Mouse (Mus musculus): ENCODE results near the gene Acsm5. TPM values are rescaled to one million over a fixed set of nuclear protein-coding genes. Genes with fewer than 3 reads are reported as not detected.

Gene Acsm5
- total and polyA plus RNA-seq, 3 experiments, result not detected

GRCm38 (mm10) chr7:119479256-119479655 is 40.0 kb upstream of the Acsm5 start, which contains the start of gene Umod:
Gene Umod, minus strand, starts transcription at chr7:119479282.
- DNase-seq (ENCODE audit: low read depth, low spot score), result no peak
- Histone ChIP-seq H3K4me1 (ENCODE audit: control insufficient read depth in 1 of 2, insufficient read depth in 2 of 2, low read length in 2 of 2) (no peaks in the 10 kb centered on the region), H3K36me3 (ENCODE audit: control insufficient read depth in 1 of 2, insufficient read depth in 2 of 2, low read length in 2 of 2) (no peaks in the 10 kb centered on the region), H3K27ac (ENCODE audit: control insufficient read depth, low read depth, low read length) (no peak within 1 kb of the TSS), H3K27me3 (ENCODE audit: control insufficient read depth in 1 of 2, insufficient read depth in 2 of 2, low read length in 2 of 2) (no peaks in the 10 kb centered on the region), H3K9ac (ENCODE audit: control insufficient read depth, low read depth, low read length, poor library complexity, severe bottlenecking) (no peak within 1 kb of the TSS), H3K9me3 (replicated peaks; ENCODE audit: insufficient read depth, low read length) (no peaks in the 10 kb centered on the region), H3K79me2 (ENCODE audit: control insufficient read depth, insufficient read depth, low read length, poor library complexity) (no peaks in the 10 kb centered on the region), H3K4me3 (ENCODE audit: control insufficient read depth in 1 of 2, insufficient read depth in 1 of 2, low read depth in 2 of 2, low read length in 2 of 2) (no peak within 1 kb of the TSS)
- TF ChIP-seq CTCF (IDR thresholded peaks at IDR 0.05 in 2 of 3, conservative IDR thresholded peaks at IDR 0.05 in 1 of 3; ENCODE audit: control insufficient read depth in 1 of 3, insufficient read depth in 1 of 3, low read depth in 2 of 3, low read length in 3 of 3, poor library complexity in 1 of 3, severe bottlenecking in 1 of 3) (no peak), ZMIZ1 (IDR thresholded peaks at IDR 0.05; ENCODE audit: low read depth, low read length) (no peak), HCFC1 (IDR thresholded peaks at IDR 0.05; ENCODE audit: low read depth, low read length) (no peak), E2F4 (IDR thresholded peaks at IDR 0.05; ENCODE audit: borderline replicate concordance, low read depth, low read length) (no peak), ZC3H11A (IDR thresholded peaks at IDR 0.05; ENCODE audit: low read depth, low read length) (no peak), POLR2A (IDR thresholded peaks at IDR 0.05; ENCODE audit: control insufficient read depth in 1 of 2, insufficient read depth in 1 of 2, low read depth in 1 of 2, low read length in 2 of 2, poor library complexity in 1 of 2) (no peak), MYB (IDR thresholded peaks at IDR 0.05; ENCODE audit: low read depth, low read length) (no peak), SMC3 (IDR thresholded peaks at IDR 0.05; ENCODE audit: low read depth, low read length) (no peak), GATA1 (IDR thresholded peaks at IDR 0.05; ENCODE audit: low read depth, low read length) (no peak), USF1 (IDR thresholded peaks at IDR 0.05; ENCODE audit: low read depth, low read length) (no peak), USF2 (IDR thresholded peaks at IDR 0.05; ENCODE audit: borderline replicate concordance in 1 of 2, insufficient read depth in 1 of 2, low read depth in 1 of 2, low read length in 2 of 2) (no peak), SIN3A (IDR thresholded peaks at IDR 0.05; ENCODE audit: low read length) (no peak), UBTF (IDR thresholded peaks at IDR 0.05; ENCODE audit: borderline replicate concordance, insufficient read depth, low read depth, low read length) (no peak), TBP (IDR thresholded peaks at IDR 0.05; ENCODE audit: low read depth, low read length) (no peak), KAT2A (conservative IDR thresholded peaks at IDR 0.05; ENCODE audit: low read depth, low read length) (no peak), NRF1 (IDR thresholded peaks at IDR 0.05; ENCODE audit: insufficient read depth, low read depth, low read length, poor library complexity, severe bottlenecking) (no peak)

- Histone ChIP-seq H3K4me3 (ENCODE audit: control insufficient read depth in 1 of 2, insufficient read depth in 1 of 2, low read depth in 2 of 2, low read length in 2 of 2) (no peak overlapping the region), H3K27ac (ENCODE audit: control insufficient read depth, low read depth, low read length) (no peak overlapping the region), H3K4me1 (ENCODE audit: control insufficient read depth in 1 of 2, insufficient read depth in 2 of 2, low read length in 2 of 2) (no peaks in the 10 kb centered on the region), H3K79me2 (ENCODE audit: control insufficient read depth, insufficient read depth, low read length, poor library complexity) (no peaks in the 10 kb centered on the region), H3K9me3 (replicated peaks; ENCODE audit: insufficient read depth, low read length) (no peaks in the 10 kb centered on the region), H3K9ac (ENCODE audit: control insufficient read depth, low read depth, low read length, poor library complexity, severe bottlenecking) (no peak overlapping the region), H3K27me3 (ENCODE audit: control insufficient read depth in 1 of 2, insufficient read depth in 2 of 2, low read length in 2 of 2) (no peaks in the 10 kb centered on the region), H3K36me3 (ENCODE audit: control insufficient read depth in 1 of 2, insufficient read depth in 2 of 2, low read length in 2 of 2) (no peaks in the 10 kb centered on the region)
- no peak for DNase-seq (ENCODE audit: low read depth, low spot score)
- TF ChIP-seq USF2 (IDR thresholded peaks at IDR 0.05; ENCODE audit: borderline replicate concordance in 1 of 2, insufficient read depth in 1 of 2, low read depth in 1 of 2, low read length in 2 of 2), result no peak
These were observed 35.1 kb upstream of the Acsm5 start for GRCm38 (mm10) chr7:119484154-119484553.
